8 mouse cellular contexts compared by ENCODE assay signal in genomic region chr19:38053227-38054041, GRCm38 (mm10). TPM values are rescaled to one million over a fixed set of nuclear protein-coding genes. Genes with fewer than 3 reads are reported as not detected.
DNase-seq lines count a peak whose midpoint lies in the region; ATAC-seq and TF ChIP-seq lines count a peak whose summit lies in the region.

No protein-coding gene starts in this region.

- H3K4me2 ChIP-seq in forebrain, embryonic 14.5 days (ENCODE audit: low read length) = peak overlapping the region; percentile 39
- H3K4me2 ChIP-seq in liver, embryonic 11.5 days = peak overlapping the region; percentile 74
- H3K4me2 ChIP-seq in stomach, embryonic 14.5 days (replicated peaks; ENCODE audit: low read depth, low read length) = peak overlapping the region; percentile 67

- H3K36me3 ChIP-seq in liver, adult 2 months (ENCODE audit: control insufficient read depth, insufficient read depth, low read length) = no peaks in the 10 kb centered on the region
- H3K36me3 ChIP-seq in forebrain, embryonic 14.5 days (ENCODE audit: control insufficient read depth, insufficient read depth, low read length) = peaks cover 6% of the 10 kb centered on the region; the same call in 1 of the 2 replicates
- H3K36me3 ChIP-seq in liver, embryonic 11.5 days (ENCODE audit: control insufficient read depth, insufficient read depth, low read length) = no peaks in the 10 kb centered on the region
- peaks cover 8% of the 10 kb centered on the region; the same call in 1 of the 2 replicates for H3K36me3 ChIP-seq in stomach, embryonic 14.5 days (ENCODE audit: control insufficient read depth, insufficient read depth, low read length)

- H3K79me2 ChIP-seq in liver, adult 2 months (ENCODE audit: control insufficient read depth, insufficient read depth, low read length) = no peaks in the 10 kb centered on the region

- no peaks in the 10 kb centered on the region for H3K4me1 ChIP-seq in liver, adult 2 months (ENCODE audit: control insufficient read depth, insufficient read depth, low read length)
- peaks cover 8% of the 10 kb centered on the region; the same call in 1 of the 2 replicates for H3K4me1 ChIP-seq in forebrain, embryonic 14.5 days (ENCODE audit: control insufficient read depth, insufficient read depth, low read length)
- H3K4me1 ChIP-seq in liver, embryonic 11.5 days (replicated peaks; ENCODE audit: control insufficient read depth, insufficient read depth, low read length) = peaks cover 3% of the 10 kb centered on the region; the same call in 1 of the 2 replicates
- peaks cover 7% of the 10 kb centered on the region; the same call in 1 of the 2 replicates for H3K4me1 ChIP-seq in stomach, embryonic 14.5 days (ENCODE audit: control insufficient read depth, insufficient read depth, low read length)

- 24% methylated on average over 8 of the region's 8 CpGs for WGBS in liver, adult 2 months
- WGBS in forebrain, embryonic 14.5 days = 34% methylated on average over 8 of the region's 8 CpGs
- WGBS in liver, embryonic 11.5 days = 26% methylated on average over 8 of the region's 8 CpGs
- 22% methylated on average over 8 of the region's 8 CpGs for WGBS in stomach, embryonic 14.5 days

- no peak for ATAC-seq in forebrain, embryonic 14.5 days
- ATAC-seq in liver, embryonic 11.5 days (replicated peaks; ENCODE audit: low FRiP score) = no peak
- no peak for ATAC-seq in stomach, embryonic 14.5 days (ENCODE audit: insufficient number of reproducible peaks, insufficient read depth, low FRiP score, low read depth)

- no peaks in the 10 kb centered on the region for H3K9me3 ChIP-seq in forebrain, embryonic 14.5 days (replicated peaks; ENCODE audit: control insufficient read depth, low read length)
- H3K9me3 ChIP-seq in liver, embryonic 11.5 days (ENCODE audit: control insufficient read depth, low read length) = no peaks in the 10 kb centered on the region
- no peaks in the 10 kb centered on the region for H3K9me3 ChIP-seq in stomach, embryonic 14.5 days (ENCODE audit: control insufficient read depth, low read depth, low read length)

- no peak overlapping the region for H3K27ac ChIP-seq in liver, adult 2 months (replicated peaks; ENCODE audit: insufficient read depth, low read depth, low read length)
- H3K27ac ChIP-seq in forebrain, embryonic 14.5 days (ENCODE audit: low read depth, low read length) = no peak overlapping the region
- no peak overlapping the region for H3K27ac ChIP-seq in liver, embryonic 11.5 days (ENCODE audit: low read depth, low read length)
- no peak overlapping the region for H3K27ac ChIP-seq in stomach, embryonic 14.5 days (ENCODE audit: low read length)

- no peak overlapping the region for H3K9ac ChIP-seq in liver, adult 2 months (ENCODE audit: low read depth, low read length)
- no peak overlapping the region for H3K9ac ChIP-seq in forebrain, embryonic 14.5 days (ENCODE audit: low read length)
- no peak overlapping the region for H3K9ac ChIP-seq in liver, embryonic 11.5 days (ENCODE audit: low read depth, low read length)
- 0 out of 2 replicates have a peak overlapping the region, but pooled peaks have one; percentile 36 for H3K9ac ChIP-seq in stomach, embryonic 14.5 days (replicated peaks; ENCODE audit: low read depth, low read length)

- no peaks in the 10 kb centered on the region for H3K27me3 ChIP-seq in liver, adult 2 months (ENCODE audit: control insufficient read depth, insufficient read depth, low read length)
- H3K27me3 ChIP-seq in forebrain, embryonic 14.5 days (replicated peaks; ENCODE audit: control insufficient read depth, insufficient read depth, low read length) = no peaks in the 10 kb centered on the region
- H3K27me3 ChIP-seq in liver, embryonic 11.5 days (replicated peaks; ENCODE audit: control insufficient read depth, insufficient read depth, low read length) = peaks cover 15% of the 10 kb centered on the region; the same call in 1 of the 2 replicates
- no peaks in the 10 kb centered on the region for H3K27me3 ChIP-seq in stomach, embryonic 14.5 days (ENCODE audit: control insufficient read depth, insufficient read depth, low read length)

- H3K4me3 ChIP-seq in liver, adult 2 months (ENCODE audit: insufficient read depth, low read depth, low read length) = peak overlapping the region; percentile 72; the same call in 1 of the 2 replicates
- H3K4me3 ChIP-seq in forebrain, embryonic 14.5 days (ENCODE audit: low read depth, low read length) = peak overlapping the region; percentile 65
- peak overlapping the region; percentile 71 for H3K4me3 ChIP-seq in liver, embryonic 11.5 days (ENCODE audit: low read depth, low read length)
- peak overlapping the region; percentile 77 for H3K4me3 ChIP-seq in stomach, embryonic 14.5 days (ENCODE audit: low read depth, low read length)

- peak; percentile 38; the same call in 1 of the 2 replicates for TF ChIP-seq CTCF in liver, adult 2 months (IDR thresholded peaks at IDR 0.05; ENCODE audit: low read depth, low read length)

- peak; percentile 19 for DNase-seq in liver, adult 2 months (ENCODE audit: extremely low read depth, low read depth, low spot score)
- no peak for DNase-seq in liver
- peak; percentile 77 for DNase-seq in brain, adult 2 months (ENCODE audit: low read depth, low spot score)
- DNase-seq in forebrain, embryonic 14.5 days (ENCODE audit: low spot score) = peak; percentile 78
- DNase-seq in liver, embryonic 11.5 days (ENCODE audit: low spot score) = no peak
- DNase-seq in right cerebral cortex, postnatal 25 days = no peak
- DNase-seq in spleen, postnatal 4 days (ENCODE audit: low spot score in 2 of 2) = no peak

- TF ChIP-seq POLR2A in liver, adult 2 months (IDR thresholded peaks at IDR 0.05; ENCODE audit: extremely low read depth, insufficient read depth, low read length) = no peak

RNA-seq across cellular contexts. Expression of gene Cep55, which starts 1.4 kb away (rescaled TPM):
- 0.18 and 0.60 TPM in 2 replicates for total RNA-seq in liver, adult 2 months (2014; rRNA removed)
- 0.05 TPM in 1 of 2 replicates, not detected in the other for polyA plus RNA-seq in liver, adult 2 months (2012; rRNA removed)
- 21.2 and 21.8 TPM in 2 replicates for polyA plus RNA-seq in forebrain, embryonic 14.5 days (2014; fragmentation: Nextera tagmentation; extraction: Ambion mirVana)
- polyA plus RNA-seq in liver, embryonic 11.5 days (2014; fragmentation: Nextera tagmentation; extraction: Ambion mirVana) = 16.0 and 16.7 TPM in 2 replicates
- 28.5 and 33.3 TPM in 2 replicates for polyA plus RNA-seq in stomach, embryonic 14.5 days (2014; fragmentation: Nextera tagmentation; extraction: Ambion mirVana)

RNA-seq across cellular contexts. Expression of gene Myof, which starts 10.1 kb away (rescaled TPM):
- total RNA-seq in liver, adult 2 months (2014; rRNA removed) = 2.1 TPM in 2 replicates
- polyA plus RNA-seq in liver, adult 2 months (2012; rRNA removed) = 0.48 and 0.60 TPM in 2 replicates
- 1.4 and 2.5 TPM in 2 replicates for polyA plus RNA-seq in forebrain, embryonic 14.5 days (2014; fragmentation: Nextera tagmentation; extraction: Ambion mirVana)
- polyA plus RNA-seq in liver, embryonic 11.5 days (2014; fragmentation: Nextera tagmentation; extraction: Ambion mirVana) = 3.0 and 4.4 TPM in 2 replicates
- polyA plus RNA-seq in stomach, embryonic 14.5 days (2014; fragmentation: Nextera tagmentation; extraction: Ambion mirVana) = 22.7 and 25.1 TPM in 2 replicates

RNA-seq across cellular contexts. Expression of gene Ffar4, which starts 43.4 kb away (rescaled TPM):
- 0.09 and 0.13 TPM in 2 replicates for total RNA-seq in liver, adult 2 months (2014; rRNA removed)
- 0.58 and 0.83 TPM in 2 replicates for polyA plus RNA-seq in liver, adult 2 months (2012; rRNA removed)
- 0.17 TPM in 1 of 2 replicates, not detected in the other for polyA plus RNA-seq in forebrain, embryonic 14.5 days (2014; fragmentation: Nextera tagmentation; extraction: Ambion mirVana)
- 1.1 TPM in 2 replicates for polyA plus RNA-seq in liver, embryonic 11.5 days (2014; fragmentation: Nextera tagmentation; extraction: Ambion mirVana)
- polyA plus RNA-seq in stomach, embryonic 14.5 days (2014; fragmentation: Nextera tagmentation; extraction: Ambion mirVana) = 4.3 and 6.2 TPM in 2 replicates

Comparison
In these comparisons a context has a peak if more than half of its experiments do, and no peak if none do; other contexts are left out.
1. DNase-seq: peak in liver, adult 2 months (single experiment), brain, adult 2 months (single experiment) and forebrain, embryonic 14.5 days (single experiment); none in liver (single experiment), liver, embryonic 11.5 days (single experiment), right cerebral cortex, postnatal 25 days (single experiment) and spleen, postnatal 4 days (0 of 2).
2. RNA of gene Cep55, which starts 1.4 kb away (polyA plus RNA-seq): 28.5 to 33.3 TPM in stomach, embryonic 14.5 days, 21.2 to 21.8 TPM in forebrain, embryonic 14.5 days and 16.0 to 16.7 TPM in liver, embryonic 11.5 days; 0.05 TPM in liver, adult 2 months; every median in the first group is over 10 times any median in the second.
3. Peak in every context shown above with its lines, with median percentiles within 50 percentile points of each other: H3K4me3 ChIP-seq and H3K4me2 ChIP-seq.